Mouse (Mus musculus) lung, postnatal 4 days (tissue): ENCODE data around the gene Reps1.

Experiments used
- DNase-seq, 2 experiments: peaks; one replicate each; pipeline ENCODE4 v3.0.0; 2021

The Reps1 gene

GRCm38 (mm10) chr10:18141389-18141788 lies 85.7 kb downstream of the Reps1 start:
- DNase-seq, result no peak

- DNase-seq, result no peak
Observed at GRCm38 (mm10) chr10:18142231-18142630, 86.6 kb downstream of the Reps1 start.

GRCm38 (mm10) chr10:18147224-18147623 lies 91.6 kb downstream of the Reps1 start:
- no peak for DNase-seq

- DNase-seq, result no peak
Observed at GRCm38 (mm10) chr10:18162435-18162971, 106.8 kb downstream of the Reps1 start.
